Mouse (Mus musculus) CD4-positive, CD25-positive, alpha-beta regulatory T cell, adult 2 months (primary cell): ENCODE measurements around the gene Mms22l.
"Not testable (repeated sequence)": the region's sequence is repeated elsewhere in the genome, so short reads cannot be mapped to it uniquely, and the experiment has no call there.

Experiments
- DNase-seq: peaks from one replicate; pipeline ENCODE4 v3.0.0-alpha.2; 2012; ENCODE audit warnings: low read depth, low spot score

The Mms22l gene

GRCm38 (mm10) chr4:24620440-24620839 is 124.2 kb downstream of the Mms22l start:
- no peak for DNase-seq

DNA sequence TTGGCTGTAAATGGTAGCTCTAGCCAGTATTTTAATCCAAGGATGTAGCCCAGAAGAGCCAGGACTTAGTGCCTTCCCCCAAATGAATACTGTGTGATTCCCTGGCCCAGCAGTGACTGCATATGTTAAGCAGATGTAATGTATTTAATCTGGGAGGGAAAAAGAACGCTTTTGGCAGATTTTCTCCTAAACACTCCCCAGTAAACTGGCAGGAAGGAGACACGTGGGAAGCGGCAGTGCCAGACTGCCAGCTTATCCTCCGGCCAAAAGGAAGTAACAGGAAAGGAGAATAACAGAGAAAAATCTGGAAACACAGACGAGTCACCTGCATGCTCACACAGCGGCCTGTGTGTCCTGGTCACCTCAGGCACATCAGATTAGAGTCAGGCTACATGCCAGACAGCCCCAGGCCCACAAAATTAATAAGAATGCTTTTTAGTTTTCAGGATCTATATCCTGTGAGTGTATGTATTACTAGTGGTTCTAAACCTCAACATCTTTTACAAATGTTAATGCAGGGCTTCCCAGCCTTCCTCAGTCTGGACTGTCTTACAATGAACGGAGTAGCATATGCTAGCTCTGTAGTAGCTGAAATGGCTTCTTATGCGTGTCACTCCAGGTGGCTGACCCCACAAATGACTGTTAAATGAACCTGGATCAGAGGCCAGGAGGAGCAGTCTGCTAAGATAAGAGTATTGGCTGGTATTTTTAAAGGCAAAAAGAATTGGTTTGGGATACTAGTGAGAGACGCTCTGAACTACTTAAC is 125.4 kb downstream of the Mms22l start:
- DNase-seq, result no peak

- DNase-seq, result no peak
Measured at GRCm38 (mm10) chr4:24625951-24626584, 129.8 kb downstream of the Mms22l start.

DNA sequence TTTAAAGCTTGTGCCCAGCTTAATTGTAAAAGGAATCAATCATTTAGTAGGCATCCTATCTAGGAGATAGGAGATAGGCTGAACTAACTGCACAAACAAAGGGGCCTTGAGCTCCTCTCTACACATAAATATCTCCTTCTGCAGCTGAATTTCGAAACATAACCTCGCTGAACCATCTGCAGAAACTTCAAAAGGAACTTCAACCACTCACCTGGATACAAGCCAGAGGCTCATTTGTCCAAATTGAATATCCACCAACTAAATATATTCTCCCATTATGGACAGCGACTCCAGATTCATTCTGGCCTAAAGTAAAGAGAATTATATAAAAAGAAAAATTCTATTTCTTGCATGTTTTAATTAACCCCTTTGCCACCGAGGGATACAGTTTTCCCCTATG is 130.4 kb downstream of the Mms22l start:
- no peak for DNase-seq

DNA sequence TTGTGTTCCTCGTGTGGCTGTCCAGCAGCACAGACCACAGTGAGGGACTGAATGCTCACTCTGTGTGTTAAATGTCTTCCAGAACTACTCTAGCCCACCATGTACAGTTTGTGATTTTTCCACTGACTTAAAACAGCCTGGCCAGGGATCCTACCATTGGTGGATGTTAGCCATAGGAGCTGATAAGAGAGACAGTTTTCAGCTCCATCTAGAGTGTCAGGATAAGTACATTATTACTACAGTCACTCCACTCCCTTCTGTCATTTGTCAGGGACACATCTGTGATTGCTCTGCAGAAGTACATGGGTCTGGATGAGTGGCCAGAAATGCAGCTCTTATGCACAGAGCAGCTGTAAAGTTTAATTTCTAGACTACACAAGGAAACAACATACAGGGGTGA is 131.6 kb downstream of the Mms22l start:
- no peak for DNase-seq

DNA sequence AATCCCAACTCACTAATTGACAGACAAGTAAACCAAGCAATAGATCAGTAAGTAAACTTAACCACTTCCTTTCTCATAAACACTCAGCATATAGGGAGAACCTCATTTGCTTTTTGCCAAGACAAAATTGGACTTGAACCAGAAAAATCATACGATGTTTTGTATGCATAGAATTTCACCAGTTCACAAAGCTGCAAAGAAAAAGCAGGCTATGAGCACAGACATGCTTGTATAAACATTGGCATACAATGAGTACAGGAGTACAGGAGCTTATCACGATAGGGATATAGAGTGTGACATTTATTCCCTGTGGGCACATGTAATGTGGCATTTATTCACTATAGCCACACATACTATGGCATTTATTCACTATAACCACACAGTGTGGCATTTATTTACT is 134.2 kb downstream of the Mms22l start:
- DNase-seq, result no peak

DNA sequence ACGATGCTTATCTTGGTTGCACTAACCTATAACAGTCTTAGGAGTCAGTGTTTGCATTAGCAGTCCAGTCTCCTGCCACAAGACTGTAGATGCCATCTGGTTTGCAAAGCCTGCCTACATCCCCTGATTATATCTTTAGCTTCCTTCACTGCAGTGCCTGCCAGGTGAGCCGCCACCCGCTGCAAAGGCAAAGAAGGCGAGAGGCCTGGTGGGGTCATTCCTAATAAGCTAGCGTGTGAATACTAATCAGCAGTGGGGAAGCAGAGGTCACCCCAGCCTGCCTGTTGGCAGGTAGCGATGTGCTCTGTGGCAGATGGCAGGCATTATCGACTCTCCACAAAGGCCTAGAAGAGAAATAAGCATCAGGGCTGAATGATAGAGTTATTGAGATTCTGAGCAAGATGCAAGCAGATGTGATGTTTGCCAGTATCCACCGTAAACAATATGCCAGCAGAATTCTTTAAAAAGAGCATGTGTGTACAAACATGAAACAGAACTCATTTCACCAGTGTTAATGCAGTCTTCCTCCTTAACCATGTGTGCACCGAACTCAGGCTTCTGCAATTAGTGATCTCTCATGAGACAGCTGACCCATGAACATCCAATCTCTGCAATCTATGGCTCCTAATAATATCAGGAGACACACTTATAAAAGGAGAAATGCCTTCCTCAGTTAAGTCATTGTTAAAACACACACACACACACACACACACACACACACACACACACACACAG is 135.1 kb downstream of the Mms22l start:
- DNase-seq, result no peak

- DNase-seq, result no peak
Measured at GRCm38 (mm10) chr4:24642306-24642705, 146.1 kb downstream of the Mms22l start.

- not testable (repeated sequence) for DNase-seq
Measured at GRCm38 (mm10) chr4:24644735-24645134, 148.5 kb downstream of the Mms22l start.
